Mouse (Mus musculus) urinary bladder, adult 2 months (tissue): ENCODE data around the gene Hic1. TPM values are rescaled to one million over a fixed set of nuclear protein-coding genes. Genes with fewer than 3 reads are reported as not detected.

ENCODE experiments used
- DNase-seq: peaks from one replicate; pipeline ENCODE4 v3.0.0; 2022; ENCODE audit warnings: low spot score
- polyA plus RNA-seq: library from polyadenylated mRNA; depleted of rRNA; stranded (reverse); fragments of >200 nt; gene quantifications from 2 replicates; pipeline ENCODE4 v1.2.3, GENCODE M21; 2012; rRNA removed

The Hic1 gene
- polyA plus RNA-seq, 1 experiment = 16.9 TPM

DNA sequence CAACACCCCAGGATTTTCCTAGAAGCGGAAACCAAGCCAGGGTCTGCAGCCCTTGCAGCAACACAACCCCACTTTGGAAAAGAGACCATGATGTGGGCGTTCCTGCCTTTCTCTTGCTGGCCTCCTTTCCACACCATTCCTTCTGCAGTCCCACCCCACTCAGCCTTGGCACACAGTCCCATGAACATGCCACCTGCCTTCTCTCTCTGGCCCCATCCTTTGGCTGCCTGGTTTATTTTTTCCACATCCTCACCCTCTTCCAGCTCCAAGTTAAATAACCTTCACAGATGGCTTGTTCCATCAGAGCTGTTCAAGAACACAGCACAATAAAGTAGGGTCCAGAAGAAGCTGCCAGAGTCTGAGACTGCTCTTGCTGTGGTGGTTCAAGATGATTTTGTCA lies 50.0 kb downstream of the Hic1 start:
- DNase-seq = no peak

GRCm38 (mm10) chr11:75118141-75118540 lies 51.2 kb downstream of the Hic1 start:
- DNase-seq = no peak

- DNase-seq = no peak
Measured at GRCm38 (mm10) chr11:75116379-75116778, 52.9 kb downstream of the Hic1 start.

Other genes starting within 250 kb of the Hic1 start
- 29.4 and 33.8 TPM in 2 replicates for gene Smg6, start 243.7 kb downstream of the Hic1 start, polyA plus RNA-seq
- gene Srr, start 243.6 kb downstream of the Hic1 start, polyA plus RNA-seq = 16.5 and 23.3 TPM in 2 replicates
- 16.0 and 19.9 TPM in 2 replicates for gene Ovca2, start 9.3 kb upstream of the Hic1 start, polyA plus RNA-seq
- 20.1 and 26.6 TPM in 2 replicates for gene Dph1, start 21.7 kb upstream of the Hic1 start, polyA plus RNA-seq
- gene Rtn4rl1, start 24.3 kb upstream of the Hic1 start, polyA plus RNA-seq = 23.3 and 34.8 TPM in 2 replicates
- 55.4 and 72.0 TPM in 2 replicates for gene Rpa1, start 178.8 kb upstream of the Hic1 start, polyA plus RNA-seq
- gene Smyd4, start 178.9 kb upstream of the Hic1 start, polyA plus RNA-seq = 6.7 and 6.8 TPM in 2 replicates